Mouse (Mus musculus) left cerebral cortex, postnatal 25 days (tissue): ENCODE data around the gene Obox7. TPM values are rescaled to one million over a fixed set of nuclear protein-coding genes. Genes with fewer than 3 reads are reported as not detected.
"Not testable (repeated sequence)": the region's sequence is repeated elsewhere in the genome, so short reads cannot be mapped to it uniquely, and the experiment has no call there.

Experiments
- DNase-seq, 2 experiments: peaks; one replicate each; pipeline ENCODE4 v3.0.0; 2022; ENCODE audit warnings: low spot score in 2 of 2, mixed read lengths in 1 of 2
- intact Hi-C: fragments of 180-260 bp; cut with DNase I; formaldehyde crosslinking; loops from one replicate; pipeline ENCODE4 v1.15.1; 2025
- total RNA-seq, 2 experiments: library from RNA; stranded (reverse); gene quantifications; 2 replicates each; pipeline ENCODE4 v1.2.3; 2021

Obox7 gene
- total RNA-seq = not detected

GRCm38 (mm10) chr7:14659196-14659595 is at the start of gene Obox7:
TSS of gene Obox7 (plus strand) at chr7:14659496.
- DNase-seq, intact Hi-C loops: not testable (repeated sequence)

- intact Hi-C loops, DNase-seq: not testable (repeated sequence)
These were observed 36.4 kb upstream of the Obox7 start for GRCm38 (mm10) chr7:14622556-14623542.

Other genes starting within 250 kb of the Obox7 start
- not detected for gene Sult2a8, start 212.7 kb upstream of the Obox7 start, total RNA-seq
- not detected for gene Sult2a7, start 165.3 kb upstream of the Obox7 start, total RNA-seq
- gene Vmn1r90, start 96.0 kb upstream of the Obox7 start, total RNA-seq = under 1 TPM in 1 of 2 experiments, not detected in 1; 0.14 TPM